Mouse (Mus musculus): ENCODE measurements around the gene Sfr1.

GRCm38 (mm10) chr19:47731071-47731881 lies at the start of gene Sfr1:
- TF ChIP-seq CTCF (IDR thresholded peaks at IDR 0.05; ENCODE audit: low read depth) (peak; percentile 65), EP300 (IDR thresholded peaks at IDR 0.05; ENCODE audit: low read depth) (peak; percentile 29; the same call in 1 of the 2 replicates)
